Mouse (Mus musculus): Measurements from ENCODE around the gene Il1rap.

GRCm38 (mm10) chr16:26552234-26552633, 29.3 kb upstream of the Il1rap start:
- TF ChIP-seq CTCF (IDR thresholded peaks at IDR 0.05; ENCODE audit: borderline replicate concordance, insufficient read depth, low read depth, low read length): no peak
- TF ChIP-seq POLR2A (IDR thresholded peaks at IDR 0.05; ENCODE audit: borderline replicate concordance, insufficient read depth, low read length): no peak
